Mouse (Mus musculus) testis, adult 2 months (tissue): ENCODE results near the gene Vkorc1. TPM values are rescaled to one million over a fixed set of nuclear protein-coding genes. Genes with fewer than 3 reads are reported as not detected.
"Not testable (repeated sequence)": the region's sequence is repeated elsewhere in the genome, so short reads cannot be mapped to it uniquely, and the experiment has no call there.

Source experiments
- H3K27ac ChIP-seq: fragments of 200-500 bp; 2 replicates; pipeline ENCODE4 v1.5.1; 2012; ENCODE audit warnings: low read depth, low read length; ENCODE audit not compliant: control insufficient read depth, insufficient read depth
- H3K27me3 ChIP-seq: fragments of 200-500 bp; 2 replicates; pipeline ENCODE4 v1.6.1; 2012; ENCODE audit warnings: mild to moderate bottlenecking, low read length, moderate library complexity; ENCODE audit not compliant: control insufficient read depth, insufficient read depth
- H3K36me3 ChIP-seq: fragments of 200-500 bp; 2 replicates; pipeline ENCODE4 v1.6.1; 2012; ENCODE audit warnings: mild to moderate bottlenecking, low read length; ENCODE audit not compliant: control insufficient read depth, insufficient read depth
- H3K4me1 ChIP-seq: fragments of 200-500 bp; 2 replicates; pipeline ENCODE4 v1.6.1; 2012; ENCODE audit warnings: low read length; ENCODE audit not compliant: control insufficient read depth, insufficient read depth
- H3K4me3 ChIP-seq: fragments of 200-500 bp; 2 replicates; pipeline ENCODE4 v1.5.1; 2012; ENCODE audit warnings: low read depth, mild to moderate bottlenecking, low read length, moderate library complexity, mixed read lengths; ENCODE audit not compliant: control insufficient read depth
- CTCF ChIP-seq: fragments of 200-500 bp; IDR thresholded peaks from 2 replicates; pipeline ENCODE4 v1.5.1; 2012; ENCODE audit warnings: low read depth, mild to moderate bottlenecking, inconsistent platforms, low read length, moderate library complexity; ENCODE audit not compliant: control insufficient read depth, insufficient read depth, insufficient replicate concordance
- POLR2A ChIP-seq: fragments of 200-500 bp; IDR thresholded peaks from 2 replicates; pipeline ENCODE4 v1.6.1; 2012; ENCODE audit warnings: low read depth, mild to moderate bottlenecking, inconsistent platforms, low read length, moderate library complexity; ENCODE audit not compliant: control insufficient read depth
- polyA plus RNA-seq: library from polyadenylated mRNA; depleted of rRNA; stranded (reverse); fragments of >200 nt; gene quantifications from 2 replicates; pipeline ENCODE4 v1.2.3, GENCODE M21; 2012; rRNA removed

Gene Vkorc1
- polyA plus RNA-seq, result 29.3 and 39.0 TPM in 2 replicates

- Histone ChIP-seq H3K36me3 (no peaks in the 10 kb centered on the region), H3K4me3 (peak within 1 kb of the TSS; percentile 76), H3K4me1 (peaks cover 17% of the 10 kb centered on the region), H3K27me3 (no peaks in the 10 kb centered on the region), H3K27ac (peak within 1 kb of the TSS; percentile 8; the same call in 1 of the 2 replicates)
- TF ChIP-seq CTCF (peak; percentile 24; the same call in 1 of the 2 replicates), POLR2A (peak; percentile 60; the same call in 1 of the 2 replicates)
These were observed at the start of gene Vkorc1, which contains the start of gene Gm21974 for GRCm38 (mm10) chr7:127895442-127895841. TSS of gene Vkorc1 (minus strand) at chr7:127895617. TSS of gene Gm21974 (minus strand) at chr7:127895454.

- Histone ChIP-seq H3K27me3 (no peaks in the 10 kb centered on the region), H3K27ac (no peak overlapping the region), H3K4me1 (peaks cover 9% of the 10 kb centered on the region), H3K36me3 (no peaks in the 10 kb centered on the region), H3K4me3 (peak overlapping the region; percentile 53)
- no peak for TF ChIP-seq POLR2A
- TF ChIP-seq CTCF, result no peak
These were observed 49.2 kb upstream of the Vkorc1 start for GRCm38 (mm10) chr7:127944614-127945013.

- H3K4me1 ChIP-seq, H3K27ac ChIP-seq, H3K4me3 ChIP-seq, H3K36me3 ChIP-seq, H3K27me3 ChIP-seq: not testable (repeated sequence)
These were observed 46.7 kb upstream of the Vkorc1 start for GRCm38 (mm10) chr7:127942097-127942496.

GRCm38 (mm10) chr7:127936216-127936884 is 40.9 kb upstream of the Vkorc1 start:
- Histone ChIP-seq H3K27ac (peak overlapping the region; percentile 4; the same call in 1 of the 2 replicates), H3K36me3 (no peaks in the 10 kb centered on the region), H3K4me3 (peak overlapping the region; percentile 86), H3K4me1 (peaks cover 12% of the 10 kb centered on the region), H3K27me3 (no peaks in the 10 kb centered on the region)
- no peak for TF ChIP-seq CTCF
- TF ChIP-seq POLR2A, result no peak

- no peak for TF ChIP-seq POLR2A
- TF ChIP-seq CTCF, result no peak
- Histone ChIP-seq H3K36me3 (no peaks in the 10 kb centered on the region), H3K27ac (peak overlapping the region; percentile 62), H3K4me1 (peaks cover 12% of the 10 kb centered on the region), H3K4me3 (peak overlapping the region; percentile 86), H3K27me3 (no peaks in the 10 kb centered on the region)
These were observed 40.3 kb upstream of the Vkorc1 start for GRCm38 (mm10) chr7:127935748-127936159.

GRCm38 (mm10) chr7:127935028-127935722 is 39.8 kb upstream of the Vkorc1 start:
- no peaks in the 10 kb centered on the region for H3K27me3 ChIP-seq
- no peaks in the 10 kb centered on the region for H3K36me3 ChIP-seq
- peaks cover 14% of the 10 kb centered on the region for H3K4me1 ChIP-seq
- TF ChIP-seq CTCF (peak; percentile 96), POLR2A (peak; percentile 37; the same call in 1 of the 2 replicates)
- H3K27ac ChIP-seq, result peak overlapping the region; percentile 62
- H3K4me3 ChIP-seq, result peak overlapping the region; percentile 86

- H3K36me3 ChIP-seq, result no peaks in the 10 kb centered on the region
- H3K27me3 ChIP-seq, result no peaks in the 10 kb centered on the region
- no peak overlapping the region for H3K27ac ChIP-seq
- H3K4me1 ChIP-seq, result peaks cover 20% of the 10 kb centered on the region
- no peak for TF ChIP-seq CTCF
- no peak for TF ChIP-seq POLR2A
- no peak overlapping the region for H3K4me3 ChIP-seq
These were observed 38.7 kb upstream of the Vkorc1 start for GRCm38 (mm10) chr7:127934075-127934474.

GRCm38 (mm10) chr7:127932273-127933031 is 37.0 kb upstream of the Vkorc1 start:
- Histone ChIP-seq H3K4me3 (no peak overlapping the region), H3K4me1 (peaks cover 26% of the 10 kb centered on the region), H3K36me3 (no peaks in the 10 kb centered on the region), H3K27ac (no peak overlapping the region), H3K27me3 (no peaks in the 10 kb centered on the region)
- TF ChIP-seq POLR2A (no peak), CTCF (no peak)
